Mouse (Mus musculus) ES-CJ7 (cell line): Measurements from ENCODE around the gene B3galt1.

Experiments used
- DNase-seq: peaks from one replicate; pipeline ENCODE4 v3.0.0; 2011; ENCODE audit warnings: low read depth, low spot score

The B3galt1 gene

DNA sequence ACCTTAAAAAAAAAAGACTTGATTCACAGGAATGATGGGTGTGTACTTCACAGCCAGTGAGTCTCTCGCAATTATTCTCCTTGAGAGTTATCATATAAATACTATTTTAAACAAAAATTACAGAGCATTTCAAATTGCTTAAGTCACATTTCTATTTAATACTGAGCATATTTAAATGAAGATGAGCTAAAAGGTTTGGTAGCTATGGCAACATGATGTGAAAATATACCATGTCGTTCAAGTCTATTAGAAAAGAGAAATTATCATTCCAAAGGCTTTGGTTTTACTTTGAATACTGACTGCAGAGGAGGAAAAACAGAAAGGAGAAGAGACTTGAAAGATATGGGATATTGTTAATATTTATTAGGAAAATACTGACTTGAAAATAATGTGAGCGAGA, 366.3 kb downstream of the B3galt1 start:
- no peak for DNase-seq

DNA sequence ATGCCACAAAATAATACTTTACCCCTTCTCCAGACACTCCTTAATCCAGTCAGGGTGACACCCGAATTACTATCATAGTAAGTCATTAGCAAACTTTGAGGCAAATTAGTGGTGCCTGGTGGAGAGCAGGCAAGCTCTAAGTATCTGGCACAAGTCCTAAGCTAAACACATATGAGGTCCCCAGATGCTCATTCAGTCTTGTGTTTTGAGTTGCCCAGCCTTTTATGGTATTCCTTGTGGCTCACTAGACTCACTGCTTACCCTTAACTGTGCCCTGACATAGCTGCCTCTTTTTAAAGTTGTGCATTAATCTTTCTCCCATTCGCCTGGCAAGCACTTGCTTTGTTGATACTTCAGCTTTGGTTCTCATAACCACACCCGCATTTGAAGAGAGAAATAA, 382.7 kb downstream of the B3galt1 start:
- no peak for DNase-seq

GRCm38 (mm10) chr2:67956182-67956581, 390.5 kb downstream of the B3galt1 start:
- no peak for DNase-seq

DNA sequence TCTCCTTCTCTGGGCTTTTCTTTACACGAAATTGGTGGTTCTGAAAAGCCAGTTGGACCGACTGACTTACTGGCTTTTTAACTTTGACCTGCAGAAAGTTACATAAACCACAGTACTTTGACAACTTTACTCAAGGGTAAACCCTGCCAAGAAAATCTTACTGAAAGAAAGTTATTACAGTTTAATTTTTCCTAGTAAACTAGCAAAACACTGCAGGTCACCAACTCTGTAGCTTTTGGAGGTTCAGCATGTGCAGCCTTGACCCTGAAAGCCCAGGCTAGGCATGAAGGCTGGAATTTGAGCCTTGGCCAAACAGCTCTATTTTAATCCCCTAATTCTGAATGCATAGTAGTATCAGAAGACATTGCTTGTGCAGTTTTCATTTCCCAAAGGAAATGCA, 391.9 kb downstream of the B3galt1 start:
- DNase-seq: no peak

DNA sequence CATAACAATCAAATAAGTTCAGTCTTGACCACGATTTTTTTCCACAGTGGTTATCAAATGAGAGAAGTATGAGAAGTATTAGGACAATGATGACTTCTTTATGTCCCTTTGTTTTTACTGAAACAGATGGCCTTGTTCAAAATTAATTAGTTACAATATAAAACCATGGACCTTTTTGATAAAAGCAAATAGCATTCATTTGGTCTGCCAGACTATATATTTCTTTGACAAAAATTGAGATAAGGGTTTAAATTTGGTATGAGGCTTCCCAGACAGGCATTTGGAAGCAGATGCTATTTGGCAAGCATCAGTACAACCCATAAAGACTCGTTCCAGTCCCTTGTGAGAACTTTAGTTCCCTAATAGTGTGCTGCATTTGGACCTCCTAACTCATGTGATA, 395.0 kb downstream of the B3galt1 start:
- DNase-seq: no peak

DNA sequence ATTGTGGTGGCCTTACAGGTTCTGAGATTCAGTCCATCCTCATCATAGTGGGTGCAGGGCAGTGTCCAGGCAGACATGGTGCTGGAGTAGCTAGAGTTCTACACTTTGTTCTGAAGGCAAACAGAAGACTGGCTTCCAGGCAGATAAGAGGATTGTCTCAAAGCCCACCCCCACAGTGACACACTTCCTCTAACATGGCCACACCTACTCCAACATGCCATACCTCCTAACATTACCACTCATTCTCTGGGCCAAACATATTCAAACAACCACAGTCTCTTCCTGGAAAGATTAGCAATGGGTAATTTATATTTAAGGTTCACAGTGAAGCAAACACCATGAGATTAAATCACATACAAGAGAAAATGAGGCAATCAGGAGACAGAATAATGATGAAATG, 403.1 kb downstream of the B3galt1 start:
- no peak for DNase-seq

GRCm38 (mm10) chr2:67971091-67971490, 405.4 kb downstream of the B3galt1 start:
- DNase-seq: no peak

GRCm38 (mm10) chr2:67971576-67971975, 405.9 kb downstream of the B3galt1 start:
- no peak for DNase-seq

DNA sequence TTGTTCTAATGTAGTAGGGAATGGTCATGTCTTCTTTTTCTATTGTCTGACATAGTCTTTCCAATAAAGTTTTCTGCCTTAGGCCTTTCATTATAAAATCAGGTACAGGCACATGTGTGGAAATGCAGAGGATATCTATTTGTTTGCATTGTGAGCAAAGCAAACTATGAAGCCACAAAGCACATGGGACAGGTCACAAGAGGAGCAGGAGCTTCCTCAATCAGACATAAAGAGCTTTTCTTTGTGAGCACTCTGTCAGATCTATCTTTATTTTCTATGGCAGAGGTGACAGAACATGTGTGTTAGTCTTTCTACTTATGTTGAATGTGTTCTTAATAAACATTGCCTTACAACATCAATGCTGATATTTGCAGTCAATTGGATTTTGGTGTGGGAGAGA, 410.1 kb downstream of the B3galt1 start:
- no peak for DNase-seq

GRCm38 (mm10) chr2:67976488-67976887, 410.8 kb downstream of the B3galt1 start:
- DNase-seq: no peak

- no peak for DNase-seq
Observed at GRCm38 (mm10) chr2:67977620-67978262, 412.1 kb downstream of the B3galt1 start.

DNA sequence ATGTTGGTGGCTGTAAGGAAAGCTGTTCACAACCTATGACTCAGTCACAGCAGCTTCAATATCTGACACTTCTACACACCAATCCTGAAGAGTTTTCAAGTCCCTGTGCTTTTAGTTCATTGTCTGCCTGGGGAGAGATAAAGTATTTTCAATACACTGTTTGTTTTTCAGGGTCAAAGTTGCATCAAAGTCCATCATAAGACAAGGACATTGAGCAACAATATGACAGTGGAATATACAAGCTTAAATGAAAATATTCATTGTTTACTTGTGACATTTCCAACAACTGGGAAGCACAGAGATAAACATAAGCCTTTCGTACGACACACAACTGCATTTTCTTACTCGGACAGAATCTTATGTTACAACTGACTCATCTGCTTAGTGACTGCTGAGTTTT, 417.9 kb downstream of the B3galt1 start:
- DNase-seq: no peak

DNA sequence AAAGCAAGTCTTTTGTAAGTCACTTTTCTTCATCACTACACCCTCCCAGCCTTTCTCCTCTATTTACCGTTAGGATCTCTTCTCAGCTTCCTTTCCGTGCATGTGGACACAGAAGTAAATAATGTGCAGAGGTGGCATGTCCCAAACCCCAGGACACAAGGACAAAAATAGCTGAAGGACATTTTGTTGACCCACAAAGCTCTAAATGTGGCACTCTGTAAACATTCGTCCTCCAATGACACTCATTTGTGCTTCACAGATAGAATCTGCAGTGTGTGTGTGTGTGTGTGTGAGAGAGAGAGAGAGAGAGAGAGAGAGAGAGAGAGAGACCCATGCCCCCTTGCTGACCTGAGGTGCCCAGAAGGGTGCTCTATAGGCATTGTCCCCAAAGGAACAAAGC, 419.5 kb downstream of the B3galt1 start:
- DNase-seq: no peak

DNA sequence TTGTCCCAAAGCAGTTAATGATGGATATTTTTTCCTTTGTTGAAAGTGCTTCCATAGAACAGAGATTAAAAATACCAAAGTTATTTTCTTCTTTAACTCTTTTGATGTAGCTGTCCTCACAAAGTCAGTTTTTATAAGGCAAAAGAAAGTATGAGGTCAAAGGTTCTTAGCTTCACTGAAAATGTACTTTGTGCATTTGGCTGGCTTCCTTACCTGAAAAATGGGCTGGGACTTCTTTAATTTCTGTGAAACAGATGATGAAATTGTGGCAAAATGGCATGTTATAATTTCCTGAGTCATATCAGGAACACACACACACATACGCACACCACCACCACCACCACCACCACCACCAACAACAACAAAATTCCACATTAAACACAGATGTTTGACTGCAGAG, 427.8 kb downstream of the B3galt1 start:
- DNase-seq: no peak

DNA sequence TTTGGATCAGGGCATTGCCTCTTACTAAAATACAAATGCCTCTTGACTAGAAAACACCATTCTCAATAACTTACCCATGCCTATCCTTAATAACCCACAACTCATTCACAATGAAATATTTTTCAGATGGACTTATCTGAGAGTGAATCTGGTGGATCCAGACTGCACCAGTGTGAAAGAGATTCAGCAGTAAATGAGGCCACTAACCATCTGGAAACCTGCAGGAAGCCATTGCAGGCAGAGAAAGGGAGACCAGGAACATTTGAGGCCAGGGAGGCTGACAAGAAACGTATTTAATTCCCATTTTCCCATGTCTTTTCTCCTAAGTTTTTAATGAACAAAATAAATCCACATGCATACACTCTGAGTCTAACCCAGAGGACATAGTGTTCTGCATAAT, 437.4 kb downstream of the B3galt1 start:
- no peak for DNase-seq

DNA sequence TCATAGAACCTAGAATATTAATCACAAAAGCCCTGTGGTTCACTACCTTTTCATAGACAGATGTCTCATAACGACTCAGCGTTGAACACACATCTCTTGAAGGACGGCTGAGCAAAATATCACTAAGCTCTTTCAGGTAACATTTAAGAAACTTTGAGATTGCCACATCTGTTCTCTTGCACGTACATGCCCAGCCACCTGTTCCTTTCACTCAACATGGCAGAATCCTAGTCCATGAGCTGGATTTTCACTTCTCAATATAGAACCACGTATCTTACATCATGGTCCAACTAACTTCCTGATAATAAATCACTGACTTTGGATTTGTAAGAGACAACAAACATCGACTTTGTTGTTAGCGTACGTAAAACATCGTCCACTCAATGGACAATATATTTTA, 439.5 kb downstream of the B3galt1 start:
- DNase-seq: no peak

GRCm38 (mm10) chr2:68005711-68006110, 440.0 kb downstream of the B3galt1 start:
- no peak for DNase-seq

- DNase-seq: no peak
Observed at GRCm38 (mm10) chr2:68011336-68011735, 445.7 kb downstream of the B3galt1 start.

GRCm38 (mm10) chr2:68020251-68020680, 454.6 kb downstream of the B3galt1 start:
- DNase-seq: no peak

GRCm38 (mm10) chr2:68021541-68022152, 456.0 kb downstream of the B3galt1 start:
- no peak for DNase-seq

- no peak for DNase-seq
Observed at GRCm38 (mm10) chr2:68028811-68029210, 463.1 kb downstream of the B3galt1 start.

GRCm38 (mm10) chr2:68034711-68035110, 469.0 kb downstream of the B3galt1 start:
- no peak for DNase-seq

DNA sequence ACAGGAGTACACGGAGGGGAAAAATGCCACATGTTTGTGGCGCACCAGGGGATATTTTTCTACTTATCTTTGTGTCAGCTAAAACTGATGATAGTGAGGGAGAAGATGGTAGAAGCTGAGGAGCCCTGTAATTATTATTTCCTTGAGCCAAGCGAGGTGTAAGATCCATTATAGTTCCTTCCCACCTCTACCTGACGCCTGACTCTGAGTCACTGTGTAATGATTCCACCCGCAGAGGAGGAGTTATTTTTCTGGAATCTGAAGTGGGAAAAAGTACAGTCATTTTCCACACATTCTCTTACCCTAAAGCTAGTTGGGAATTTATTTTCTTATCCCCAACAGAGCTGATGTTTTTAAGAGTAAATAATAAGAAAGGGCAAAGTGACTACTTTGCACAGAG, 475.1 kb downstream of the B3galt1 start:
- no peak for DNase-seq

- DNase-seq: no peak
Observed at GRCm38 (mm10) chr2:68052481-68052880, 486.8 kb downstream of the B3galt1 start.
